Mouse (Mus musculus) cerebellum, adult 2 months (tissue): Measurements from ENCODE around the gene Tnfrsf8.

Experiments
- CTCF ChIP-seq: fragments of 200-500 bp; IDR thresholded peaks from 2 replicates; pipeline ENCODE4 v1.5.1; 2011; ENCODE audit warnings: low read depth, mild to moderate bottlenecking, control low read depth, low read length, moderate library complexity, borderline replicate concordance; ENCODE audit not compliant: insufficient read depth
- POLR2A ChIP-seq: fragments of 200-500 bp; IDR thresholded peaks from 2 replicates; pipeline ENCODE4 v1.6.1; 2011; ENCODE audit warnings: low read length, control low read depth, borderline replicate concordance; ENCODE audit not compliant: insufficient read depth

GRCm38 (mm10) chr4:145266505-145266904 lies 48.5 kb downstream of the Tnfrsf8 start:
- no peak for TF ChIP-seq CTCF
- TF ChIP-seq POLR2A = no peak
